Mouse (Mus musculus) ES-E14 (cell line): ENCODE results near the gene Pi4kb. TPM values are rescaled to one million over a fixed set of nuclear protein-coding genes. Genes with fewer than 3 reads are reported as not detected.

Experiments
- DNase-seq: peaks from one replicate; pipeline ENCODE4 v3.0.0-alpha.2; 2013; ENCODE audit warnings: low read depth, low spot score
- H3K27ac ChIP-seq: 2 replicates; pipeline ENCODE4 v1.5.1; 2012; ENCODE audit warnings: low read depth, mild to moderate bottlenecking, low read length, moderate library complexity, mixed read lengths; ENCODE audit not compliant: poor library complexity, insufficient read depth, severe bottlenecking
- H3K36me3 ChIP-seq: 2 replicates; pipeline ENCODE4 v1.6.1; 2012; ENCODE audit warnings: mild to moderate bottlenecking, low read length, moderate library complexity, mixed read lengths; ENCODE audit not compliant: control insufficient read depth, poor library complexity, insufficient read depth, severe bottlenecking
- H3K4me1 ChIP-seq, 2 experiments: fragments of 150-350 bp in 1 of 2; sonication (generic) in 1 of 2; 2 replicates each; pipeline ENCODE4 v1.6.1; 2012; ENCODE audit warnings: low read length in 2 of 2, mild to moderate bottlenecking in 1 of 2, mixed read lengths in 1 of 2; ENCODE audit not compliant: control insufficient read depth in 2 of 2, insufficient read depth in 2 of 2, poor library complexity in 1 of 2
- H3K4me3 ChIP-seq, 2 experiments: fragments of 150-350 bp in 1 of 2; sonication (generic) in 1 of 2; 2 replicates each; pipeline ENCODE4 v1.5.1; 2012; ENCODE audit warnings: low read length in 2 of 2, low read depth in 1 of 2, mild to moderate bottlenecking in 1 of 2, mixed read lengths in 1 of 2; ENCODE audit not compliant: insufficient read depth in 1 of 2, poor library complexity in 1 of 2, severe bottlenecking in 1 of 2
- H3K9ac ChIP-seq: 2 replicates; pipeline ENCODE4 v1.6.1; 2012; ENCODE audit warnings: low read depth, mild to moderate bottlenecking, low read length, mixed read lengths; ENCODE audit not compliant: poor library complexity, insufficient read depth, severe bottlenecking
- H3K9me3 ChIP-seq: fragments of 150-350 bp; sonication (generic); 2 replicates; pipeline ENCODE4 v1.6.1; 2012; ENCODE audit warnings: low read depth, mild to moderate bottlenecking, low read length; ENCODE audit not compliant: control insufficient read depth, insufficient read depth
- CHD2 ChIP-seq: IDR thresholded peaks from 2 replicates; pipeline ENCODE4 v1.6.1; 2014; ENCODE audit warnings: mild to moderate bottlenecking, low read depth, low read length, inconsistent platforms
- HCFC1 ChIP-seq: IDR thresholded peaks from 2 replicates; pipeline ENCODE4 v1.6.1; 2012; ENCODE audit warnings: low read length, inconsistent platforms, borderline replicate concordance; ENCODE audit not compliant: insufficient read depth
- MAFK ChIP-seq: IDR thresholded peaks from 2 replicates; pipeline ENCODE4 v1.6.1; 2014; ENCODE audit warnings: mild to moderate bottlenecking, low read depth, low read length, inconsistent platforms; ENCODE audit not compliant: insufficient read depth
- ZC3H11A ChIP-seq: IDR thresholded peaks from 2 replicates; pipeline ENCODE4 v1.6.1; 2012; ENCODE audit warnings: low read depth, mild to moderate bottlenecking, inconsistent platforms, low read length, borderline replicate concordance
- ZNF384 ChIP-seq: IDR thresholded peaks from 2 replicates; pipeline ENCODE4 v1.6.1; 2012; ENCODE audit warnings: low read depth, low read length, inconsistent platforms
- in situ Hi-C, 2 experiments: fragments of 600-800 bp; cut with MboI; formaldehyde crosslinking; loops; one replicate each; pipeline ENCODE4 v1.15.1; 2025; ENCODE audit warnings: low sequenced_read_pairs in 2 of 2, inconsistent platforms in 1 of 2; ENCODE audit not compliant: unreplicated experiment in 2 of 2
- total RNA-seq: library from RNA; depleted of rRNA; stranded (reverse); fragments of 300-350 nt; gene quantifications from 2 replicates; pipeline ENCODE4 v1.2.3, GENCODE M21; 2012

The Pi4kb gene
- total RNA-seq, 1 experiment: 29.7 TPM

DNA sequence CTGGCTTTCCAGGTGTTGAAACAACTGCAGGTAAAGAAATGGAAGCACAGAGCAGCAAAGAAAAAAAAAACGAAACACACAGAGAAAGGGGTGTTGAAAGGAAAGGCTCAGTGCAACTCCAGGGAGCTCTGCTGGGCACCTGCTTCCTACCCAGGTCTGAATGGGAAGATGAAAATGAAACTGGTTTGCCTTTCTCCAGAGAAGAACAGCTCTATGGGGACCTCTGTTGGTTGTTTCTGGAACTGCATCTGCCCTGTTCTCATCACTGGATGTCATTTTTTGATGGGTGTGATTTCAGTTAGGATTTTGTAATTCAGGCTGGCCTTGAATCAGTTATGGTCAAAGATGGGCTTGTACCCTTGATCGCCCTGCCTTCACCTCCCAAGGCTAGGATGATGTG is 22.4 kb downstream of the Pi4kb start:
- peaks cover 16% of the 10 kb centered on the region for H3K36me3 ChIP-seq
- no peak overlapping the region for H3K9ac ChIP-seq
- no peaks in the 10 kb centered on the region for H3K9me3 ChIP-seq
- peak; percentile 54 for TF ChIP-seq ZC3H11A
- TF ChIP-seq CHD2: no peak
- H3K4me1 ChIP-seq: no peaks in the 10 kb centered on the region
- peak; percentile 51 for DNase-seq
- H3K27ac ChIP-seq: no peak overlapping the region
- in situ Hi-C loops: no loop called here
- no peak overlapping the region for H3K4me3 ChIP-seq

DNA sequence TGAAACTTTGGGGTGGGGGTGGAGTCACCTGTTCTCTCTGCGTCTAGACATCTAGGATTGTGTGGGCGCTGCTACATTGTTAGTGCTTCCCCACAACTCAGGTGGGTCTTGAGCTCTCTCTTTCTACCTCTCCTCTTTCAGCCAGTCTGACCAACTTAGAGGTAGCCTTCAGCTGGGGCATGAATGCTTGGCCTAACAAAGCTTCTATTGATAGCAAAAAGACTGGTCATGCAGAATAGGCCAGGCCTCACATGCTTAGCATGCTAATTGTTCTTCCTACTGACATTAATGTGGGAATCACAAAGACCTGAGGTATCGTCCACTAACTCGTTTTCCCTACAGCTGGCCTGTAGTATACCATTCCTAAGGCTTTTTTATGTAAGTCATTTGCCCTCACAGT is 28.0 kb downstream of the Pi4kb start:
- Histone ChIP-seq H3K27ac (no peak overlapping the region), H3K9me3 (no peaks in the 10 kb centered on the region), H3K4me3 (no peak overlapping the region), H3K4me1 (peaks cover 0 to 2% of the 10 kb centered on the region in 2 experiments; a peak in 1 of 4 replicates), H3K36me3 (peaks cover 25% of the 10 kb centered on the region), H3K9ac (no peak overlapping the region)
- DNase-seq: no peak
- TF ChIP-seq MAFK: no peak
- TF ChIP-seq CHD2: no peak
- no peak for TF ChIP-seq ZC3H11A
- no peak for TF ChIP-seq HCFC1
- no peak for TF ChIP-seq ZNF384
- in situ Hi-C loops: no loop called here

DNA sequence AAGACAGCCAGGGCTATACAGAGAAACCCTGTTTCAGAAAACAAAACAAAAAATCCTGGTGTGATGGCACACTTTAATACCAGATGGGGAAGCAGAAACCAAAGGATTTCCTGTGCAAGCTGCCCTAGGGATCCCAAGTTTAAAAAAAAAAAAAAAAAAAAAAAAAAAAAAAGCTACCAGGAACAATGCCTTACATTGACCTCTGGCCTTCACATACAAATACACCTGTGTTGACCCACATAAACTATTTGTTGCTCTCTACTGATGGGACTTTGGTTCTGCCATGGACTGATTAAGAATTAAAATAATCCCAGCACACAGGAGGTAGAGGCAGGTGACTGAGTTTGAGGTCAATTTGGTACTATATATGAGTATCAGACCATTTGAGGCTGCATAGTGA is 28.7 kb downstream of the Pi4kb start:
- H3K9ac ChIP-seq: no peak overlapping the region
- in situ Hi-C loops: no loop called here
- H3K4me1 ChIP-seq: peaks cover 0 to 4% of the 10 kb centered on the region in 2 experiments; a peak in 1 of 4 replicates
- no peak overlapping the region for H3K4me3 ChIP-seq
- peaks cover 30% of the 10 kb centered on the region for H3K36me3 ChIP-seq
- no peaks in the 10 kb centered on the region for H3K9me3 ChIP-seq
- TF ChIP-seq MAFK (no peak), HCFC1 (no peak), CHD2 (no peak), ZNF384 (peak; percentile 55), ZC3H11A (no peak)
- DNase-seq: no peak
- no peak overlapping the region for H3K27ac ChIP-seq

DNA sequence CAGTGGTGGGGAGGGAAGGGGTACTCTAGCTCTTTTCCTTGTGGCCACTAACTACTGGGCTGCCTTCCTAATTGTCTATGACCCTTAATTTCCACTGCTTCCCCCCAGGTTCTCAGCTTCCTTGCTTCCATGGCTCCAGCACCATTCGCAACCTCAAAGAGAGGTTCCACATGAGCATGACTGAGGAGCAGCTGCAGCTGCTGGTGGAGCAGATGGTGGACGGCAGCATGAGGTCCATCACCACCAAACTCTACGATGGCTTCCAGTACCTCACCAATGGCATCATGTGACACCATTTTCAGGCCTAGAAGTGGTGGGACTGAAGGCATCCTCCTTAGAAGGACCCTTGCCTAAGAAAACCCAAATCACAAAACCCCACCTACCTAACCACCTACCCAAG is 31.1 kb downstream of the Pi4kb start:
- Histone ChIP-seq H3K9me3 (no peaks in the 10 kb centered on the region), H3K4me3 (no peak overlapping the region), H3K36me3 (peaks cover 49% of the 10 kb centered on the region), H3K4me1 (peaks cover 0 to 4% of the 10 kb centered on the region in 2 experiments; a peak in 1 of 4 replicates), H3K9ac (no peak overlapping the region), H3K27ac (no peak overlapping the region)
- in situ Hi-C loops: no loop called here
- DNase-seq: no peak
- TF ChIP-seq CHD2 (no peak), MAFK (no peak)

DNA sequence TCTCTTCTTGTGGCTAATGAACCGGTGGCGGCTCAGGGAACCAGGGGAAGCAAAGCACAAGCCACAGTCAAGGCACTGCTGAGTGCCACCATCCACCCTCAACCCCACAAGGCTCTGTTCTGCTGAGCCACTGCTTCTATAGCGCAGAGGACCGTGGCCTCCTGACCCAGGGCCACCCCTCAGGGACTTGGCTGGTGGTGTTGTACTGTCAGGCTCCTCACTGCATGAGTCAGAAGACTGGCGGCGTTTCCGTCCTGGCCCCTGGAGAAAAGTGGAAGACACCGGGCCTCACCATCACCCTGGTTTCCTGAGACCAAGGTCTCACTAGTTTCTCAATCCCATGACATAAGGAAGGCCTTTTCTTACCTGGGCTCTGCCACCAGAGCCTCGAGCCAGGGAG is 33.2 kb downstream of the Pi4kb start:
- Histone ChIP-seq H3K36me3 (peaks cover 62% of the 10 kb centered on the region), H3K9ac (no peak overlapping the region), H3K4me1 (peaks cover 0 to 4% of the 10 kb centered on the region in 2 experiments; a peak in 1 of 4 replicates), H3K9me3 (no peaks in the 10 kb centered on the region), H3K4me3 (no peak overlapping the region), H3K27ac (no peak overlapping the region)
- in situ Hi-C loops: no loop called here
- no peak for DNase-seq
- TF ChIP-seq HCFC1 (no peak), MAFK (no peak), ZC3H11A (no peak), CHD2 (no peak), ZNF384 (no peak)
